Mouse (Mus musculus) testis, adult 2 months (tissue): Measurements from ENCODE around the gene Mtss1l.

Experiments used
- CTCF ChIP-seq: fragments of 200-500 bp; IDR thresholded peaks from 2 replicates; pipeline ENCODE4 v1.5.1; 2012; ENCODE audit warnings: low read depth, mild to moderate bottlenecking, inconsistent platforms, low read length, moderate library complexity; ENCODE audit not compliant: control insufficient read depth, insufficient read depth, insufficient replicate concordance
- POLR2A ChIP-seq: fragments of 200-500 bp; IDR thresholded peaks from 2 replicates; pipeline ENCODE4 v1.6.1; 2012; ENCODE audit warnings: low read depth, mild to moderate bottlenecking, inconsistent platforms, low read length, moderate library complexity; ENCODE audit not compliant: control insufficient read depth

GRCm38 (mm10) chr8:110703460-110704061 is 17.7 kb upstream of the Mtss1l start:
- no peak for TF ChIP-seq CTCF
- no peak for TF ChIP-seq POLR2A
